Mouse (Mus musculus) olfactory bulb, adult 2 months (tissue): ENCODE measurements around the gene 1700019D03Rik.
"Not testable (repeated sequence)": the region's sequence is repeated elsewhere in the genome, so short reads cannot be mapped to it uniquely, and the experiment has no call there.

Experiments used
- CTCF ChIP-seq: fragments of 200-500 bp; IDR thresholded peaks from 2 replicates; pipeline ENCODE4 v1.5.1; 2012; ENCODE audit warnings: low read depth, mild to moderate bottlenecking, low read length, moderate library complexity; ENCODE audit not compliant: insufficient read depth
- POLR2A ChIP-seq: fragments of 200-500 bp; IDR thresholded peaks from 2 replicates; pipeline ENCODE4 v1.6.1; 2012; ENCODE audit warnings: mild to moderate bottlenecking, low read depth, low read length, moderate library complexity; ENCODE audit not compliant: insufficient read depth

GRCm38 (mm10) chr1:52924482-52924881, 95.5 kb downstream of the 1700019D03Rik start:
- not testable (repeated sequence) for TF ChIP-seq POLR2A, CTCF
